Mouse (Mus musculus): ENCODE data around the gene Gm3727. TPM values are rescaled to one million over a fixed set of nuclear protein-coding genes. Genes with fewer than 3 reads are reported as not detected.
"Not testable (repeated sequence)": the region's sequence is repeated elsewhere in the genome, so short reads cannot be mapped to it uniquely, and the experiment has no call there.

The Gm3727 gene
- polyA plus RNA-seq (2015; fragmentation: Nextera tagmentation; extraction: Ambion mirVana): not detected in 2 replicates

DNA sequence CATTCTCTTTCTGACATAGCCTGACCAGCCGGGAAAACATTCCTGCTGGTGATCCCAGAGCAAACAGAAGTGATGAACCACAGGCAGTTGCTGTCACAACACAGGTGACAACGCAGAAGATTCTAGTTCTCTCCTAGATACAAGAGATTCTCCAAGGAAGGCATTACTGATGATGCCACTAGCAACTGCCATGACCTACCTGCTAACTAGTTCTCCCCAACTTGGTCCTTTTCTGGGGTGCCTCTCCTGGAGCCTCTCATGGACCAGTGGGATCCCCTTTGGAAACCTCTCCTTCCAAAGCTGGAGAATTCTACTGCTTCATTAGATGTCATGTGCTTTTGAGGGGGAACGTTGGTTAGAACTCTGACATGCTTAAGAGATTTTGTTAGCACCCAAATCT, at the start of gene Gm3727:
TSS of gene Gm3727 (minus strand) at position 101 of the 400 bp plus-strand sequence.
- 79% methylated on average over 3 of the region's 3 CpGs for WGBS
- not testable (repeated sequence) for H3K4me1 ChIP-seq (ENCODE audit: control insufficient read depth, insufficient read depth, low read length); H3K4me2 ChIP-seq (ENCODE audit: low read length)

DNA sequence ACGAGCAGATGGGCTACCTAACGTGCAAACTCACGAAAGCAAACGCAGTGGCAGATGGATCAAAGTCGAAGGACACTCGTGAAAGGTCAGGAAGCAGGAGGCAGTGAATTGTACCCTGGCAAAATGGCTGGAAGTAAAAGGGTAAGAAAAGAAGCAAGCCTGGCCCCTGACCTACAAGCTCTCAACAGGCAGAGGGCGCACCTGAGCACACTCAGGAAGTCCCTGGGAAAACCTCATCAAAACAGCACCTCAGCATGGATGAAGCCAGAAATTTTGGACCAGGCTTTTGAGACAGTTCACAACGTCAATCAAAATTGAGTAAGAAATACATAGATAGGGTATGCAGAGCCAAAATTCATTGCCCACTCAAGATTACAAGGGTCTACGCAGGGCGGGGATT, 21.0 kb downstream of the Gm3727 start:
- 2% methylated on average over 7 of the region's 10 CpGs for WGBS
- not testable (repeated sequence) for H3K4me3 ChIP-seq (ENCODE audit: low read depth, low read length); H3K9me3 ChIP-seq (replicated peaks; ENCODE audit: control insufficient read depth, low read length, poor library complexity, severe bottlenecking); H3K27me3 ChIP-seq (ENCODE audit: control insufficient read depth, insufficient read depth, low read depth, low read length); H3K36me3 ChIP-seq (ENCODE audit: control insufficient read depth, insufficient read depth, low read length); H3K9ac ChIP-seq (ENCODE audit: low read depth, low read length); ATAC-seq; H3K4me1 ChIP-seq (ENCODE audit: control insufficient read depth, insufficient read depth, low read length); H3K4me2 ChIP-seq (ENCODE audit: low read length); H3K27ac ChIP-seq (ENCODE audit: low read length)

More for the DNA sequence above, at the start of gene Gm3727:
- H3K9me3 ChIP-seq (replicated peaks; ENCODE audit: control insufficient read depth, low read length, poor library complexity, severe bottlenecking); H3K27ac ChIP-seq (ENCODE audit: low read length); H3K9ac ChIP-seq (ENCODE audit: low read depth, low read length); ATAC-seq; H3K4me3 ChIP-seq (ENCODE audit: low read depth, low read length); H3K36me3 ChIP-seq (ENCODE audit: control insufficient read depth, insufficient read depth, low read length); H3K27me3 ChIP-seq (ENCODE audit: control insufficient read depth, insufficient read depth, low read depth, low read length): not testable (repeated sequence)

Other genes starting within 250 kb of the Gm3727 start
- gene Gm10406, start 237.3 kb downstream of the Gm3727 start, polyA plus RNA-seq (2015; fragmentation: Nextera tagmentation; extraction: Ambion mirVana): 4.8 and 6.6 TPM in 2 replicates
- gene Gm3685, start 219.7 kb downstream of the Gm3727 start, polyA plus RNA-seq (2015; fragmentation: Nextera tagmentation; extraction: Ambion mirVana): not detected in 2 replicates
- gene Gm3696, start 164.1 kb downstream of the Gm3727 start, polyA plus RNA-seq (2015; fragmentation: Nextera tagmentation; extraction: Ambion mirVana): 8.1 and 9.9 TPM in 2 replicates
- gene Gm6676, start 139.3 kb downstream of the Gm3727 start, polyA plus RNA-seq (2015; fragmentation: Nextera tagmentation; extraction: Ambion mirVana): not detected in 2 replicates
- gene Gm3512, start 90.2 kb downstream of the Gm3727 start, polyA plus RNA-seq (2015; fragmentation: Nextera tagmentation; extraction: Ambion mirVana): 14.3 and 15.5 TPM in 2 replicates
- gene Gm16434, start 70.2 kb downstream of the Gm3727 start, polyA plus RNA-seq (2015; fragmentation: Nextera tagmentation; extraction: Ambion mirVana): not detected in 2 replicates
- gene Gm3739, start 50.3 kb upstream of the Gm3727 start, polyA plus RNA-seq (2015; fragmentation: Nextera tagmentation; extraction: Ambion mirVana): 7.2 and 7.7 TPM in 2 replicates
- gene Gm5797, start 67.7 kb upstream of the Gm3727 start, polyA plus RNA-seq (2015; fragmentation: Nextera tagmentation; extraction: Ambion mirVana): not detected in 2 replicates
- not detected in 2 replicates for gene Gm8374, start 100.4 kb upstream of the Gm3727 start, polyA plus RNA-seq (2015; fragmentation: Nextera tagmentation; extraction: Ambion mirVana)
- gene Gm3755, start 186.2 kb upstream of the Gm3727 start, polyA plus RNA-seq (2015; fragmentation: Nextera tagmentation; extraction: Ambion mirVana): 0.31 TPM in 1 of 2 replicates, not detected in the other
- 16.3 and 20.7 TPM in 2 replicates for gene Gm3752, start 219.0 kb upstream of the Gm3727 start, polyA plus RNA-seq (2015; fragmentation: Nextera tagmentation; extraction: Ambion mirVana)